19 mouse cellular contexts compared by ENCODE assay signal in the genomic region with DNA sequence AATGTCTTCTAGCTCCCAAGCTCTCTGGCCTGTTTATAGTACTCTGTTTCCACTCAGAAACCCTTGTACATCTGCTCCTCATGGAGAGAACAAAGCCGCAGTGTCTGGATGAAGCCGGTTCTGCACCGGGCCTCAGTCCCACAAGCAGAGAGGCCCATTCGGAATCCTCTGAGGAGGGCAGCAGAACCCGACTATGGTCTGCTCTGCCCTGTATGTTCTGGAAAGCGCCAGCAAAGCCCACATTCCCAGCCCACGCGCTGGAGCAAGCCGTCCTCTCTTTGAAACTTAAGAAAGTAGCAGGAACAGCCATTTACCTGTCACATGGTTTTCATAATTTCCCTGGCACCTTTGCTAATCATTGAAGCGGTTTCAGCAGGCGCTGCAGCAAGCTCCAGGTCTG. TPM values are rescaled to one million over a fixed set of nuclear protein-coding genes. Genes with fewer than 3 reads are reported as not detected.
DNase-seq lines count a peak whose midpoint lies in the region; ATAC-seq and TF ChIP-seq lines count a peak whose summit lies in the region.
"Had no signal": no experiment of that assay in that cellular context is flagged by ENCODE, and none has a peak within 500 bp of the region (broad histone marks: within the 10 kb centered on the region; RNA-seq: fewer than 3 reads in every experiment).

No protein-coding gene starts in this region.

- peaks cover 6% of the 10 kb centered on the region; the same call in 1 of the 2 replicates for H3K4me1 ChIP-seq in embryonic facial prominence, embryonic 12.5 days
- no peaks in the 10 kb centered on the region for H3K4me1 ChIP-seq in kidney, postnatal 0 days (replicated peaks; ENCODE audit: insufficient read depth, low read length)
- 0 out of 2 replicates have a peak, but pooled peaks cover 5% of the 10 kb centered on the region for H3K4me1 ChIP-seq in limb, embryonic 11.5 days (ENCODE audit: control insufficient read depth, insufficient read depth, low read length)
- no peaks in the 10 kb centered on the region for H3K4me1 ChIP-seq in lung, adult 2 months (ENCODE audit: control insufficient read depth, insufficient read depth, low read length)
- H3K4me1 ChIP-seq: heart, embryonic 15.5 days; hindbrain, embryonic 15.5 days; intestine, embryonic 15.5 days had no signal

- no peaks in the 10 kb centered on the region for H3K9me3 ChIP-seq in embryonic facial prominence, embryonic 12.5 days
- no peaks in the 10 kb centered on the region for H3K9me3 ChIP-seq in kidney, postnatal 0 days (replicated peaks; ENCODE audit: low read length)
- H3K9me3 ChIP-seq in limb, embryonic 11.5 days (ENCODE audit: control insufficient read depth, low read length), result no peaks in the 10 kb centered on the region
- H3K9me3 ChIP-seq: heart, embryonic 15.5 days; hindbrain, embryonic 15.5 days; intestine, embryonic 15.5 days had no signal

- H3K9ac ChIP-seq in embryonic facial prominence, embryonic 12.5 days, result no peak overlapping the region
- H3K9ac ChIP-seq in kidney, postnatal 0 days (ENCODE audit: low read depth, low read length), result no peak overlapping the region
- no peak overlapping the region for H3K9ac ChIP-seq in limb, embryonic 11.5 days (ENCODE audit: low read length)
- H3K9ac ChIP-seq: heart, embryonic 15.5 days; hindbrain, embryonic 15.5 days; intestine, embryonic 15.5 days; lung, embryonic 14.5 days had no signal

- no peaks in the 10 kb centered on the region for H3K27me3 ChIP-seq in embryonic facial prominence, embryonic 12.5 days
- no peaks in the 10 kb centered on the region for H3K27me3 ChIP-seq in kidney, postnatal 0 days (ENCODE audit: insufficient read depth, low read length)
- no peaks in the 10 kb centered on the region for H3K27me3 ChIP-seq in limb, embryonic 11.5 days (ENCODE audit: control insufficient read depth, insufficient read depth, low read length)
- H3K27me3 ChIP-seq: hindbrain, embryonic 15.5 days; intestine, embryonic 15.5 days had no signal

- 51% methylated on average over 11 of the region's 11 CpGs for WGBS in embryonic facial prominence, embryonic 12.5 days
- WGBS in kidney, postnatal 0 days, result 79% methylated on average over 11 of the region's 11 CpGs
- 52% methylated on average over 11 of the region's 11 CpGs for WGBS in limb, embryonic 11.5 days
- WGBS in lung, adult 2 months, result 79% methylated on average over 11 of the region's 11 CpGs

- no peak for TF ChIP-seq POLR2A in lung, adult 2 months (IDR thresholded peaks at IDR 0.05; ENCODE audit: borderline replicate concordance, extremely low read depth, low read depth, low read length)

- no peak overlapping the region for H3K4me2 ChIP-seq in embryonic facial prominence, embryonic 12.5 days (replicated peaks)
- H3K4me2 ChIP-seq in kidney, postnatal 0 days (ENCODE audit: low read length), result no peak overlapping the region
- H3K4me2 ChIP-seq in limb, embryonic 11.5 days (ENCODE audit: low read depth, severe bottlenecking), result no peak overlapping the region
- H3K4me2 ChIP-seq: heart, embryonic 15.5 days; hindbrain, embryonic 15.5 days; intestine, embryonic 15.5 days; lung, embryonic 14.5 days had no signal

- H3K36me3 ChIP-seq in embryonic facial prominence, embryonic 12.5 days, result no peaks in the 10 kb centered on the region
- H3K36me3 ChIP-seq in kidney, postnatal 0 days (ENCODE audit: insufficient read depth, low read length), result no peaks in the 10 kb centered on the region
- H3K36me3 ChIP-seq in limb, embryonic 11.5 days (ENCODE audit: control insufficient read depth, insufficient read depth, low read length), result no peaks in the 10 kb centered on the region
- H3K36me3 ChIP-seq: heart, embryonic 15.5 days; hindbrain, embryonic 15.5 days; intestine, embryonic 15.5 days had no signal

- 0 out of 2 replicates have a peak, but pooled peaks have one; percentile 43 for ATAC-seq in embryonic facial prominence, embryonic 12.5 days (ENCODE audit: insufficient number of reproducible peaks, insufficient read depth, low FRiP score, low TSS enrichment)
- ATAC-seq in kidney, postnatal 0 days (replicated peaks; ENCODE audit: low FRiP score, low read depth), result peak; percentile 46; the same call in 1 of the 2 replicates
- ATAC-seq in limb, embryonic 11.5 days (ENCODE audit: insufficient number of reproducible peaks, low FRiP score, low TSS enrichment, low read depth), result 0 out of 2 replicates have a peak, but pooled peaks have one; percentile 58
- ATAC-seq: intestine, embryonic 15.5 days; midbrain, embryonic 16.5 days had no signal

- no peak for TF ChIP-seq CTCF in kidney, postnatal 0 days (IDR thresholded peaks at IDR 0.05; ENCODE audit: low read depth)
- no peak for TF ChIP-seq CTCF in lung, adult 2 months (IDR thresholded peaks at IDR 0.05; ENCODE audit: insufficient read depth, low read length)

- no peak overlapping the region for H3K27ac ChIP-seq in embryonic facial prominence, embryonic 12.5 days
- H3K27ac ChIP-seq in kidney, postnatal 0 days, result peak overlapping the region; percentile 10; the same call in 1 of the 2 replicates
- H3K27ac ChIP-seq in limb, embryonic 11.5 days (replicated peaks; ENCODE audit: low read depth, low read length), result no peak overlapping the region; the same call in 1 of the 2 replicates
- H3K27ac ChIP-seq: heart, adult 2 months; heart, embryonic 15.5 days; hindbrain, embryonic 15.5 days; intestine, embryonic 15.5 days; stomach, postnatal 0 days had no signal

- no peak overlapping the region for H3K4me3 ChIP-seq in embryonic facial prominence, embryonic 12.5 days
- no peak overlapping the region for H3K4me3 ChIP-seq in kidney, postnatal 0 days (replicated peaks; ENCODE audit: low read depth, low read length)
- no peak overlapping the region for H3K4me3 ChIP-seq in limb, embryonic 11.5 days (ENCODE audit: low read depth, low read length)
- no peak overlapping the region for H3K4me3 ChIP-seq in lung, adult 2 months (replicated peaks; ENCODE audit: extremely low read depth, low read depth, low read length)
- H3K4me3 ChIP-seq: heart, adult 2 months; heart, embryonic 15.5 days; hindbrain, embryonic 15.5 days; intestine, embryonic 15.5 days had no signal

- peak; percentile 54 for DNase-seq in forelimb bud, embryonic 11.5 days (ENCODE audit: low read depth, low spot score)
- peak; percentile 19 for DNase-seq in kidney, postnatal 0 days (ENCODE audit: low spot score)
- DNase-seq in limb, embryonic 11.5 days (ENCODE audit: low spot score), result peak; percentile 46
- no peak for DNase-seq in lung, adult 2 months
- DNase-seq in heart, adult 11 months, result no peak
- no peak for DNase-seq in urinary bladder, adult 18-20 months (ENCODE audit: low spot score in 2 of 2)
- DNase-seq in cerebellum, postnatal 10 days, result no peak
- DNase-seq: cerebellum, adult 18-20 months; gastrocnemius, postnatal 10 days; heart, adult 2 months; heart, postnatal 4 days; lung, embryonic 14.5 days; lung, postnatal 36 days had no signal

RNA-seq across cellular contexts. Expression of gene Trabd2b, which starts 29.0 kb away (rescaled TPM):
- 1.6 and 1.7 TPM in 2 replicates for polyA plus RNA-seq in embryonic facial prominence, embryonic 12.5 days (2016; fragmentation: Nextera tagmentation; extraction: Ambion mirVana)
- 5.2 and 5.8 TPM in 2 replicates for polyA plus RNA-seq in kidney, postnatal 0 days (2015; fragmentation: Nextera tagmentation; extraction: Ambion mirVana)
- 0.33 and 0.34 TPM in 2 replicates for polyA plus RNA-seq in limb, embryonic 11.5 days (2014; fragmentation: Nextera tagmentation; extraction: Ambion mirVana)
- polyA plus RNA-seq in lung, adult 2 months (2012; rRNA removed), result 6.7 and 7.8 TPM in 2 replicates

Comparison
In these comparisons a context has a peak if more than half of its experiments do, and no peak if none do; other contexts are left out.
1. DNase-seq: peak in forelimb bud, embryonic 11.5 days (single experiment), kidney, postnatal 0 days (single experiment) and limb, embryonic 11.5 days (single experiment); none in lung, adult 2 months (single experiment), heart, adult 11 months (single experiment), urinary bladder, adult 18-20 months (0 of 2) and cerebellum, postnatal 10 days (0 of 2).
2. Peak in every context shown above with its lines, with median percentiles within 50 percentile points of each other: ATAC-seq.